Mouse (Mus musculus) heart, postnatal 36 days (tissue): ENCODE results near the gene Kir3dl1. TPM values are rescaled to one million over a fixed set of nuclear protein-coding genes. Genes with fewer than 3 reads are reported as not detected.
"Not testable (repeated sequence)": the region's sequence is repeated elsewhere in the genome, so short reads cannot be mapped to it uniquely, and the experiment has no call there.

Experiments used
- DNase-seq, 2 experiments: peaks; one replicate each; pipeline ENCODE4 v3.0.0; 2021 to 2022
- intact Hi-C: fragments of 180-260 bp; cut with DNase I; formaldehyde crosslinking; loops from one replicate; pipeline ENCODE4 v1.15.1; 2025
- total RNA-seq, 2 experiments: library from RNA; stranded (reverse); gene quantifications; 2 replicates each; pipeline ENCODE4 v1.2.3; 2021

Gene Kir3dl1
- total RNA-seq = not detected

DNA sequence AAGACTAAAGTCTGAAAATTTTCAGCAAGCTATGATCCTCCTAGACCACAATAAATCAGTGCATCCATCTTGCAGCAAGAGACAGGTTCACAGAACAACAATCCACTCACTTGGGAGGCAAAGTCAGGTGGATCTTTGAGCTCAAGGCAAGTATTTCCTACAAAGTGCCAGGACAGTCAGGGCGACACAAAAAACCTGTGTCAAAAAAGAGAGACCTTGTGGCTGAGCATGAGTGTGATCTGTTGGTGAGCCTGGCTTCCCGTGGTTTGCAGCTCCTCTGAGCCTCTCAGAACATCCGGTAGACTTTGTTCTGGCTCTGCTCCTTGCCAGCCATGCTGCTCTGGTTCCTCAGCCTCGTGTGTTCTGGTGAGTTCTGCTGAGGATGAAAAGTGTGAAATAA, at the start of gene Kir3dl1:
Gene Kir3dl1, plus strand, starts transcription at position 301 of the 400 bp plus-strand sequence.
- DNase-seq, intact Hi-C loops: not testable (repeated sequence)

DNA sequence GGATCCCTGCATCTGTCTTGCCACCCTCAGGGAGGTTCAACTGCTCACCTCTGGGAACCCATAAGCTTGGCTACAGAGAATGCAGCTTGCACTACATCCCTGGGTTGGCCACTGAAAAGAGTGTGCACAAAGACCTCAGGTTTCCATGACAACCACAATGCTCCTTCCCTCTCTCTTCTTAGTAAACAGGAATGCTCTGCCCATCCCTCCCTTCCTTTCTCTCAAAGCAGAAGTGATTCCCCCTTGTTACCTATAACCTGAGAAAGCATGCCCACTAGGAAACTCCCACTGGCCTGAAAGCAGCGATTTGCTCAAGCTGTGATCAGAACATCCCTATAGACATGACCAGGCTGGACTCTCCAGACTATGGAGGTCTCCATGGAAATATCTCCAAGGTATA, 26.2 kb downstream of the Kir3dl1 start, which contains the start of gene Kir3dl2:
Gene Kir3dl2, minus strand, starts transcription at position 101 of the 400 bp plus-strand sequence.
- DNase-seq, intact Hi-C loops: not testable (repeated sequence)

DNA sequence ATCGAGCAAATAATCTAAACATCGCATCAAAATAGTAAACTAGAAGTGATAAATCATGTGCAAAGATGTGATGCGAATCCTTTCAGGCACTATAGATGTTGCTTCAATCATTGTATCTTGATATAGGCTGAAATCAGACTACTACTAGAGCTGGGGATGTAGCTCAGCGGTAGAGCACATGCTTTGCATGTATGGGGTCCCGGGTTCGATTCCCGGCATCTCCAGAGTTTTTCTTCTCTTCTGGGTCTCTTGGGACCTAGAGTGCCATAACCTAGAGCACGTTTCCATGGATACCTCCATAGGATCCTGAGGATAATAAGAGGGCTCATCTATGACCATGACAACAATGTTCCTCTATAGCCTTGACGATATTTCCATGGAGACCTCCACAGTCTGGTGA, 51.3 kb downstream of the Kir3dl1 start:
- intact Hi-C loops, DNase-seq: not testable (repeated sequence)

Other genes starting within 250 kb of the Kir3dl1 start
- 10 to 100 TPM in 1 of 2 experiments, 1 to 10 TPM in 1; 8.3 to 15.1 TPM for gene Bex3, start 247.7 kb upstream of the Kir3dl1 start, total RNA-seq
- gene Kir3dl2, start 26.1 kb downstream of the Kir3dl1 start, total RNA-seq = not detected
- gene Tceal3, start 72.8 kb downstream of the Kir3dl1 start, total RNA-seq = 1 to 10 TPM in 1 of 2 experiments, under 1 TPM in 1; 0.65 to 1.2 TPM
- 1 to 10 TPM; 3.8 to 5.0 TPM for gene Tceal1, start 190.0 kb downstream of the Kir3dl1 start, total RNA-seq
- gene Morf4l2, start 225.7 kb downstream of the Kir3dl1 start, total RNA-seq = 10 to 100 TPM; 89.8 to 91.8 TPM